9 mouse cellular contexts compared by ENCODE assay signal in the genomic region with DNA sequence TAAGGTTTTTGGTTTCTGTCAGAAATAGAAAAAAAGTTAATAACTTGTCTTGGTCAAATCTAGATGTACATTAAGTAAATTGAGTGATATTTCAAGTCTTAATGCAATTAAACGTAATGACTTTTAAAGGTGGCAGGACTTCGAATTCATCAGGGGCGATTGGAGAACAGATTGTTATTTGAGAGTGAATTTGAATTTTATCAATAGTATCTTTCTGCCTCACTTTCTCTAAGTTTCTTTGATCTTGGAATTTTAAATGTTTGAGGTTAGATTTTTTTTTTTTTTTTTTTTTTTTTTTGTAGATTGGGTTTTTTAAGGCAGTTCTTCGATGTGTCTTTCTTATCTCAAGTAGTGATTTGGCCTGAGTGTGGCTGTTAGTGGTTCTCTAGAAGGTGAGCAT. TPM values are rescaled to one million over a fixed set of nuclear protein-coding genes. Genes with fewer than 3 reads are reported as not detected.
DNase-seq lines count a peak whose midpoint lies in the region; ATAC-seq and TF ChIP-seq lines count a peak whose summit lies in the region.
"Had no signal": no experiment of that assay in that cellular context is flagged by ENCODE, and none has a peak within 500 bp of the region (broad histone marks: within the 10 kb centered on the region; RNA-seq: fewer than 3 reads in every experiment).

No protein-coding gene starts in this region.

- ATAC-seq in heart, embryonic 13.5 days (ENCODE audit: extremely low read depth, insufficient number of reproducible peaks, low FRiP score, low TSS enrichment) = no peak
- no peak for ATAC-seq in hindbrain, postnatal 0 days
- ATAC-seq in midbrain, embryonic 12.5 days (ENCODE audit: low FRiP score, low read depth) = no peak

- DNase-seq in heart, adult 8-10 months (ENCODE audit: low spot score) = no peak
- no peak for DNase-seq in embryonic facial prominence, embryonic 10.5 days (ENCODE audit: low spot score)
- DNase-seq in hindbrain, postnatal 0 days (ENCODE audit: low spot score) = no peak
- no peak for DNase-seq in frontal cortex, postnatal 25 days (ENCODE audit: low spot score in 2 of 2)
- DNase-seq in thymus, adult 18-20 months = no peak
- no peak for DNase-seq in frontal cortex, adult 2 months (ENCODE audit: extremely low spot score in 1 of 2, low spot score in 1 of 2)
- DNase-seq: left cerebral cortex, postnatal 4 days had no signal

- no peak for TF ChIP-seq CTCF in hindbrain, postnatal 0 days (IDR thresholded peaks at IDR 0.05; ENCODE audit: low read depth)

- WGBS in heart, embryonic 13.5 days = 50% methylated on average over 4 of the region's 4 CpGs
- 84% methylated on average over 4 of the region's 4 CpGs for WGBS in embryonic facial prominence, embryonic 10.5 days
- 56% methylated on average over 4 of the region's 4 CpGs for WGBS in hindbrain, postnatal 0 days
- 78% methylated on average over 4 of the region's 4 CpGs for WGBS in midbrain, embryonic 12.5 days

- peak overlapping the region; percentile 74 for H3K4me2 ChIP-seq in heart, embryonic 13.5 days
- H3K4me2 ChIP-seq in hindbrain, postnatal 0 days (ENCODE audit: low read depth, low read length) = peak overlapping the region; percentile 90
- H3K4me2 ChIP-seq in midbrain, embryonic 12.5 days (replicated peaks) = peak overlapping the region; percentile 60

- peak overlapping the region; percentile 100 for H3K9ac ChIP-seq in heart, embryonic 13.5 days
- H3K9ac ChIP-seq in hindbrain, postnatal 0 days (replicated peaks; ENCODE audit: low read length) = no peak overlapping the region
- no peak overlapping the region for H3K9ac ChIP-seq in midbrain, embryonic 12.5 days (replicated peaks)

- H3K4me1 ChIP-seq in heart, embryonic 13.5 days = peaks cover 42% of the 10 kb centered on the region
- peaks cover 25% of the 10 kb centered on the region for H3K4me1 ChIP-seq in embryonic facial prominence, embryonic 10.5 days
- H3K4me1 ChIP-seq in hindbrain, postnatal 0 days (ENCODE audit: insufficient read depth, low read length) = 0 out of 2 replicates have a peak, but pooled peaks cover 5% of the 10 kb centered on the region
- peaks cover 31% of the 10 kb centered on the region for H3K4me1 ChIP-seq in midbrain, embryonic 12.5 days

- peaks cover 46% of the 10 kb centered on the region for H3K36me3 ChIP-seq in heart, embryonic 13.5 days
- H3K36me3 ChIP-seq in embryonic facial prominence, embryonic 10.5 days (replicated peaks) = peaks cover 48% of the 10 kb centered on the region
- peaks cover 5% of the 10 kb centered on the region; the same call in 1 of the 2 replicates for H3K36me3 ChIP-seq in hindbrain, postnatal 0 days (ENCODE audit: insufficient read depth, low read length)
- peaks cover 40% of the 10 kb centered on the region for H3K36me3 ChIP-seq in midbrain, embryonic 12.5 days

- peak overlapping the region; percentile 100 for H3K4me3 ChIP-seq in heart, embryonic 13.5 days
- H3K4me3 ChIP-seq in embryonic facial prominence, embryonic 10.5 days = peak overlapping the region; percentile 99
- H3K4me3 ChIP-seq in hindbrain, postnatal 0 days (ENCODE audit: low read length) = peak overlapping the region; percentile 94
- peak overlapping the region; percentile 98; the same call in 1 of the 2 replicates for H3K4me3 ChIP-seq in midbrain, embryonic 12.5 days

- no peaks in the 10 kb centered on the region for H3K27me3 ChIP-seq in heart, embryonic 13.5 days (replicated peaks)
- H3K27me3 ChIP-seq in embryonic facial prominence, embryonic 10.5 days (replicated peaks; ENCODE audit: low read depth, poor library complexity, severe bottlenecking) = no peaks in the 10 kb centered on the region
- no peaks in the 10 kb centered on the region for H3K27me3 ChIP-seq in hindbrain, postnatal 0 days (ENCODE audit: insufficient read depth, low read length)
- no peaks in the 10 kb centered on the region for H3K27me3 ChIP-seq in midbrain, embryonic 12.5 days

- H3K27ac ChIP-seq in heart, embryonic 13.5 days (replicated peaks) = no peak overlapping the region
- H3K27ac ChIP-seq in embryonic facial prominence, embryonic 10.5 days (replicated peaks) = no peak overlapping the region
- no peak overlapping the region for H3K27ac ChIP-seq in hindbrain, postnatal 0 days
- no peak overlapping the region for H3K27ac ChIP-seq in midbrain, embryonic 12.5 days (replicated peaks)

- H3K9me3 ChIP-seq in heart, embryonic 13.5 days = no peaks in the 10 kb centered on the region
- no peaks in the 10 kb centered on the region for H3K9me3 ChIP-seq in embryonic facial prominence, embryonic 10.5 days
- H3K9me3 ChIP-seq in hindbrain, postnatal 0 days (ENCODE audit: low read length) = no peaks in the 10 kb centered on the region
- no peaks in the 10 kb centered on the region for H3K9me3 ChIP-seq in midbrain, embryonic 12.5 days

RNA-seq across cellular contexts. Expression of a gene that starts 2.0 kb away (rescaled TPM):
- polyA plus RNA-seq in heart, embryonic 13.5 days (2015; fragmentation: Nextera tagmentation; extraction: Ambion mirVana) = 9.8 and 11.0 TPM in 2 replicates
- 10 to 100 TPM; 78.5 to 93.2 (median 88.8) TPM for total RNA-seq in heart, adult 8-10 months (2022)
- 21.8 and 23.5 TPM in 2 replicates for polyA plus RNA-seq in embryonic facial prominence, embryonic 10.5 days (2016; fragmentation: Nextera tagmentation; extraction: Ambion mirVana)
- 52.9 and 56.2 TPM in 2 replicates for total RNA-seq in hindbrain, postnatal 0 days (2014; rRNA removed)
- 22.3 and 22.7 TPM in 2 replicates for polyA plus RNA-seq in hindbrain, postnatal 0 days (2015; fragmentation: Nextera tagmentation; extraction: Ambion mirVana)
- polyA plus RNA-seq in midbrain, embryonic 12.5 days (2016; fragmentation: Nextera tagmentation; extraction: Ambion mirVana) = 23.8 and 25.2 TPM in 2 replicates
- polyA plus RNA-seq in frontal cortex, adult 2 months (2012; rRNA removed) = 40.9 and 44.6 TPM in 2 replicates

RNA-seq across cellular contexts. Expression of a gene that starts 45.0 kb away (rescaled TPM):
- polyA plus RNA-seq in heart, embryonic 13.5 days (2015; fragmentation: Nextera tagmentation; extraction: Ambion mirVana) = not detected in 2 replicates
- under 1 TPM in 3 of 4 experiments, not detected in 1; 0.11 to 0.72 (median 0.14) TPM for total RNA-seq in heart, adult 8-10 months (2022)
- not detected in 2 replicates for polyA plus RNA-seq in embryonic facial prominence, embryonic 10.5 days (2016; fragmentation: Nextera tagmentation; extraction: Ambion mirVana)
- total RNA-seq in hindbrain, postnatal 0 days (2014; rRNA removed) = not detected in 2 replicates
- not detected in 2 replicates for polyA plus RNA-seq in hindbrain, postnatal 0 days (2015; fragmentation: Nextera tagmentation; extraction: Ambion mirVana)
- polyA plus RNA-seq in midbrain, embryonic 12.5 days (2016; fragmentation: Nextera tagmentation; extraction: Ambion mirVana) = not detected in 2 replicates
- 0.04 TPM in 1 of 2 replicates, not detected in the other for polyA plus RNA-seq in frontal cortex, adult 2 months (2012; rRNA removed)
- total RNA-seq: left cerebral cortex, postnatal 4 days had no signal
